Mouse (Mus musculus): ENCODE results near the gene Lima1. TPM values are rescaled to one million over a fixed set of nuclear protein-coding genes. Genes with fewer than 3 reads are reported as not detected.
A peak's percentile ranks its signal among the peaks of the same experiment; 100 is the strongest.

Lima1 gene
- polyA plus RNA-seq, 2 experiments: 76.0 to 81.2 TPM

- WGBS: 92% methylated on average over 12 of the region's 12 CpGs
- no peak for TF ChIP-seq POLR2A (IDR thresholded peaks at IDR 0.05; ENCODE audit: borderline replicate concordance, extremely low read depth, insufficient read depth, insufficient read length)
- no peaks in the 10 kb centered on the region for H3K36me3 ChIP-seq (ENCODE audit: control insufficient read depth, insufficient read depth, low read length)
- H3K27ac ChIP-seq (replicated peaks; ENCODE audit: low read depth, low read length): no peak overlapping the region
- no peak overlapping the region for H3K4me3 ChIP-seq (replicated peaks; ENCODE audit: low read length)
- H3K4me2 ChIP-seq (replicated peaks; ENCODE audit: low read depth, low read length, severe bottlenecking): no peak overlapping the region
- no peaks in the 10 kb centered on the region for H3K27me3 ChIP-seq (ENCODE audit: control insufficient read depth, insufficient read depth, low read length)
- H3K4me1 ChIP-seq (ENCODE audit: control insufficient read depth, insufficient read depth, low read length): no peaks in the 10 kb centered on the region
- H3K9me3 ChIP-seq (ENCODE audit: control insufficient read depth, low read length): no peaks in the 10 kb centered on the region
- DNase-seq (ENCODE audit: low spot score) (no peak), ATAC-seq (ENCODE audit: low FRiP score, low read depth) (no peak)
- H3K9ac ChIP-seq (ENCODE audit: low read depth, low read length, severe bottlenecking): no peak overlapping the region
Measured at GRCm38 (mm10) chr15:99884038-99884437, 8.8 kb upstream of the Lima1 start.

GRCm38 (mm10) chr15:99878541-99878940, 3.3 kb upstream of the Lima1 start:
- no peak overlapping the region for H3K4me2 ChIP-seq (replicated peaks; ENCODE audit: low read depth, low read length, severe bottlenecking)
- TF ChIP-seq POLR2A (IDR thresholded peaks at IDR 0.05; ENCODE audit: borderline replicate concordance, extremely low read depth, insufficient read depth, insufficient read length): no peak
- H3K9me3 ChIP-seq (ENCODE audit: control insufficient read depth, low read length): no peaks in the 10 kb centered on the region
- DNase-seq (ENCODE audit: low spot score) (no peak), ATAC-seq (ENCODE audit: low FRiP score, low read depth) (no peak)
- H3K36me3 ChIP-seq (ENCODE audit: control insufficient read depth, insufficient read depth, low read length): no peaks in the 10 kb centered on the region
- H3K4me3 ChIP-seq (replicated peaks; ENCODE audit: low read length): no peak overlapping the region
- 0 out of 2 replicates have a peak, but pooled peaks cover 3% of the 10 kb centered on the region for H3K27me3 ChIP-seq (ENCODE audit: control insufficient read depth, insufficient read depth, low read length)
- no peaks in the 10 kb centered on the region for H3K4me1 ChIP-seq (ENCODE audit: control insufficient read depth, insufficient read depth, low read length)
- WGBS: 96% methylated on average over 5 of the region's 5 CpGs
- H3K9ac ChIP-seq (ENCODE audit: low read depth, low read length, severe bottlenecking): no peak overlapping the region
- no peak overlapping the region for H3K27ac ChIP-seq (replicated peaks; ENCODE audit: low read depth, low read length)

- peak; percentile 56; the same call in 1 of the 2 replicates for ATAC-seq (ENCODE audit: low FRiP score, low read depth)
- H3K4me1 ChIP-seq (ENCODE audit: control insufficient read depth, insufficient read depth, low read length): no peaks in the 10 kb centered on the region
- H3K9ac ChIP-seq (ENCODE audit: low read depth, low read length, severe bottlenecking): peak overlapping the region; percentile 63
- H3K36me3 ChIP-seq (ENCODE audit: control insufficient read depth, insufficient read depth, low read length): no peaks in the 10 kb centered on the region
- H3K4me3 ChIP-seq (replicated peaks; ENCODE audit: low read length): peak overlapping the region; percentile 66
- H3K4me2 ChIP-seq (replicated peaks; ENCODE audit: low read depth, low read length, severe bottlenecking): peak overlapping the region; percentile 97
- H3K9me3 ChIP-seq (ENCODE audit: control insufficient read depth, low read length): no peaks in the 10 kb centered on the region
- no peak for DNase-seq (ENCODE audit: low spot score)
- no peak overlapping the region for H3K27ac ChIP-seq (replicated peaks; ENCODE audit: low read depth, low read length)
- WGBS: 7% methylated on average over 24 of the region's 30 CpGs
- no peak for TF ChIP-seq POLR2A (IDR thresholded peaks at IDR 0.05; ENCODE audit: borderline replicate concordance, extremely low read depth, insufficient read depth, insufficient read length)
- H3K27me3 ChIP-seq (ENCODE audit: control insufficient read depth, insufficient read depth, low read length): 0 out of 2 replicates have a peak, but pooled peaks cover 3% of the 10 kb centered on the region
Measured at GRCm38 (mm10) chr15:99874612-99875333, 483 bp downstream of the Lima1 start.

- no peak overlapping the region for H3K4me3 ChIP-seq (replicated peaks; ENCODE audit: low read length)
- H3K9ac ChIP-seq (ENCODE audit: low read depth, low read length, severe bottlenecking): no peak overlapping the region
- 0 out of 2 replicates have a peak, but pooled peaks cover 3% of the 10 kb centered on the region for H3K27me3 ChIP-seq (ENCODE audit: control insufficient read depth, insufficient read depth, low read length)
- H3K9me3 ChIP-seq (ENCODE audit: control insufficient read depth, low read length): no peaks in the 10 kb centered on the region
- DNase-seq (ENCODE audit: low spot score) (no peak), ATAC-seq (ENCODE audit: low FRiP score, low read depth) (no peak)
- H3K27ac ChIP-seq (replicated peaks; ENCODE audit: low read depth, low read length): no peak overlapping the region
- H3K36me3 ChIP-seq (ENCODE audit: control insufficient read depth, insufficient read depth, low read length): no peaks in the 10 kb centered on the region
- WGBS: 86% methylated on average over 3 of the region's 3 CpGs
- TF ChIP-seq POLR2A (IDR thresholded peaks at IDR 0.05; ENCODE audit: borderline replicate concordance, extremely low read depth, insufficient read depth, insufficient read length): no peak
- no peak overlapping the region for H3K4me2 ChIP-seq (replicated peaks; ENCODE audit: low read depth, low read length, severe bottlenecking)
- H3K4me1 ChIP-seq (ENCODE audit: control insufficient read depth, insufficient read depth, low read length): no peaks in the 10 kb centered on the region
Measured at GRCm38 (mm10) chr15:99872543-99872942, 2.7 kb downstream of the Lima1 start.

GRCm38 (mm10) chr15:99867654-99868053, 7.6 kb downstream of the Lima1 start:
- Histone ChIP-seq H3K9me3 (ENCODE audit: control insufficient read depth, low read length) (no peaks in the 10 kb centered on the region), H3K9ac (ENCODE audit: low read depth, low read length, severe bottlenecking) (no peak overlapping the region), H3K4me2 (replicated peaks; ENCODE audit: low read depth, low read length, severe bottlenecking) (no peak overlapping the region), H3K27ac (replicated peaks; ENCODE audit: low read depth, low read length) (no peak overlapping the region), H3K36me3 (ENCODE audit: control insufficient read depth, insufficient read depth, low read length) (no peaks in the 10 kb centered on the region), H3K27me3 (ENCODE audit: control insufficient read depth, insufficient read depth, low read length) (no peaks in the 10 kb centered on the region), H3K4me1 (ENCODE audit: control insufficient read depth, insufficient read depth, low read length) (no peaks in the 10 kb centered on the region), H3K4me3 (replicated peaks; ENCODE audit: low read length) (no peak overlapping the region)
- WGBS: 67% methylated on average over 4 of the region's 4 CpGs
- DNase-seq (ENCODE audit: low spot score): no peak
- no peak for TF ChIP-seq POLR2A (IDR thresholded peaks at IDR 0.05; ENCODE audit: borderline replicate concordance, extremely low read depth, insufficient read depth, insufficient read length)
- no peak for ATAC-seq (ENCODE audit: low FRiP score, low read depth)
